Mouse (Mus musculus): ENCODE measurements at regions not wholly inside any gene's neighbourhood (a gene's known extent, or its start where the extent isn't known, plus 50 kb on each side); places are given as distances from the start of the nearest gene placed in this dataset.

DNA sequence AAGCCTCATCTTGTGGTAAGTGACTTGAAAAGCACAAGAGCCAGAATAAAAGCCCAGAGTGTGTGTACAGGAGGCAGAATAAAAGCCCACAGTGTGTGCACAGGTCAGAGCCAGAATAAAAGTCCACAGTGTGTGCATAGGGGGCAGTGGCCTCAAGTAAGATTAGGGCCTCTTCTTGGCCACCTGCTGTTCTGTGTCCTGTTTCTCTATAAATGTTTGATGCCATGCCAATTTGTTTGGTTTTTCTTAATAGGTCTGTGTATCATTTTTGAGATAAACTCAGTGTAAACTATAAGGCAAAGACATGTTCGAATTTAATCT is 148.5 kb upstream of the Cdkn2b start:
- intact Hi-C loops (cut with DNase I): no loop called here
- peak in 1 of 2 experiments; percentile 21 for DNase-seq (ENCODE audit: extremely low spot score in 1 of 2, low spot score in 2 of 2)

- DNase-seq (ENCODE audit: extremely low spot score in 1 of 2, low spot score in 2 of 2): peak in 1 of 2 experiments; percentile 30
- intact Hi-C loops (cut with DNase I): no loop called here
These were observed 147.9 kb upstream of the Cdkn2b start for GRCm38 (mm10) chr4:89458628-89459345.

GRCm38 (mm10) chr4:89457861-89458260 is 147.0 kb upstream of the Cdkn2b start:
- no peak for DNase-seq (ENCODE audit: extremely low spot score in 1 of 2, low spot score in 2 of 2)
- intact Hi-C loops (cut with DNase I): no loop called here

GRCm38 (mm10) chr4:89454926-89455325 is 144.1 kb upstream of the Cdkn2b start:
- DNase-seq (ENCODE audit: extremely low spot score in 1 of 2, low spot score in 2 of 2): no peak
- intact Hi-C loops (cut with DNase I): no loop called here

- intact Hi-C loops (cut with DNase I): no loop called here
- no peak for DNase-seq (ENCODE audit: extremely low spot score in 1 of 2, low spot score in 2 of 2)
These were observed 142.2 kb upstream of the Cdkn2b start for GRCm38 (mm10) chr4:89453051-89453450.

GRCm38 (mm10) chr4:89451741-89452140 is 140.9 kb upstream of the Cdkn2b start:
- intact Hi-C loops (cut with DNase I): no loop called here
- no peak for DNase-seq (ENCODE audit: extremely low spot score in 1 of 2, low spot score in 2 of 2)

DNA sequence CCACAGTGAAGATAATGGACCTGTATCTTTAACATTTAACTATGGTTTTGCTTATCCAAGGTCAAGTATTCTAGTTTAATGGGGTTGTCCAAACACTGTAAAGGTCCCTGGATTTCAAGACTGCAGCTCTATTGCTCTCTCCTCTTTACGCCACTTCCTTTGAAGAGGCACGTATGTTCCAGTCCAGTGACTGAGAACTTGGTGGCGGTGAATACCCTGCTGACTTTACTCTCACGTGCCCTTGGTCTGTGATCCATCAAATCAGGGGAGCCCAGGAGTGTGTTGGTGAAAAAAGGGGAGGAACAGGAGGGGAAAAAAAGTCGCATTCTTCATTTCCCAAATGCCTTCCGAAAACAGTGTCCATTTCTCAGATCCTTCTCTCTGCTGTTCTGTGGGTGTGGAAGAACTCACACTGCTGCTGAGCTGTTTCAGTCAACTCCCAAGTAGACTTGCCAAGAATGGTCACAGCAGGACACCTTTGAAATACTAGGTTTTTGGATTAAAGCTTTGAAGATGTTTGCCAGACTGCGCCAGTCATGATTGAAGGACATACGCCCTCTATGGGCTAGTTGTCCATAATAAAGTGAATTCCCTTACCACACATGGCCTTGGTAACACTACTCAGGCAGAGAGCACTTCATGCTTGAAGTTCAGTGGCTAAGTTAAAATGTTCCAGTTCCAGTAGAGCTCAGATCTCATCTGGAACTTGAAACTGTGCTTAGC is 136.1 kb upstream of the Cdkn2b start:
- peak in 1 of 2 experiments; percentile 70 for DNase-seq (ENCODE audit: extremely low spot score in 1 of 2, low spot score in 2 of 2)
- intact Hi-C loops (cut with DNase I): no loop called here

DNA sequence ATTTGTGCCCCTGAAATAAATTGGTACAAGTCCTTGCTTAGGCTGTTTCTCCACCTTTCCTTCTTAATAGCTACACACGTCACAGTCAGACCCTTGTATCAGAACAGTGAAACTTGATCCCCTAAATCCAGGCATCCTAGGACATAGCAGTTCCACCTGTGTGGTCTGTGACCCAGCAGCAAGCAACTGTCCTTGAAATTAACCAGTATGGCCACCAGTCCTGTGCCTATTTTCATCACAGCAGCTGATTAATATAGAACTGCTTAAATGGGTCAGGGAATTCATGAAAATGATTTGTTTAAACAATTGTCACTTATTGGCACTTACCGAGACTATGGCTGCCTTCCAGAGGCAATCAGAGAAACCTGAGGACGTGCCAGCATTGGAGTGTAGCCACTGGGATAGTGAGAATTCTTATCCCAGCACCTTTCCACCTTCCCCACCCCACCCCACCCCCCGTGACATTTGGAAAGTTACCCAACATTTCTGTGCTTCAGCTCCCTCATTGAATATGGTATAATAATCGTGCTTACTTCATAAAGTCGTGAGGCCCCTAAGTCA is 135.4 kb upstream of the Cdkn2b start:
- intact Hi-C loops (cut with DNase I): no loop called here
- peak in 1 of 2 experiments; percentile 30 for DNase-seq (ENCODE audit: extremely low spot score in 1 of 2, low spot score in 2 of 2)

- intact Hi-C loops (cut with DNase I): no loop called here
- DNase-seq (ENCODE audit: extremely low spot score in 1 of 2, low spot score in 2 of 2): peak in 1 of 2 experiments; percentile 62
These were observed 134.6 kb upstream of the Cdkn2b start for GRCm38 (mm10) chr4:89445214-89446155.

DNA sequence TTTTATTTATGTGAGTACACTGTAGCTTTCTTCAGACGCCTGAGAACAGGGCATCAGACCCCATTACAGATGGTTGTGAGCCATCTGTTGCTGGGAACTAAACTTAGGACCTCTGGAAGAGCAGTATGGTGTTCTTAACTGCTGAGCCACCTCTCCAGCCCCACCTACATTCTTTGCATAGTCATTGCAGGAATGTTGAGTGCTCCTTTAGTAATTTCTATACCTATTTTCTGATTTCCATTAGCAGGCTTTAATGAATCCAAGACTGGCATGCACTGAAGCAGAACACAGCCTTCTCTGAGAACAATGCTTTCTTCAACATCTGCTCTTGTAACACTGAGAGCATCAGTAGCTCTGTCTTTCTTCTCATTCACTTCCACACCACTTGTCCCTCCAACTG is 131.7 kb upstream of the Cdkn2b start:
- intact Hi-C loops (cut with DNase I): no loop called here
- no peak for DNase-seq (ENCODE audit: extremely low spot score in 1 of 2, low spot score in 2 of 2)

- intact Hi-C loops (cut with DNase I): no loop called here
- no peak for DNase-seq (ENCODE audit: extremely low spot score in 1 of 2, low spot score in 2 of 2)
These were observed 130.0 kb upstream of the Cdkn2b start for GRCm38 (mm10) chr4:89440821-89441220.

DNA sequence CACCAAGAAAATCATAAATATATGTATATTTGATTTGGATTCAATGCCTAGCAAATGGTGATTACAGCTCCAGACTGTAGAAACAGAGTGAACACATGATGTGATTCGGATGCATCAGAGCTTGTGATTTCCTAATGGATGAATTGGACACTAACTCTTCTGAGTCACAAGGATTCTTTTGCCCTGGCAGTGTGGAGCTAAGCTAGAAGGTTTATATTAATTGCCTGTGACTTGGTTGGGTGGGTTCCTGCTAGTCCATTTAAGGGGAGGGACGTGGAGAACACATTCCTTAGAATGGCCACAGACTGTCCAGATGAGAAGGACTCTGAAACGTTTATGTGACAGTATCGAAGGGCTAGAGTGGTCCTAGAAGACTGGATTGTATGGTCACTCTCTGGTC is 129.5 kb upstream of the Cdkn2b start:
- intact Hi-C loops (cut with DNase I): no loop called here
- no peak for DNase-seq (ENCODE audit: extremely low spot score in 1 of 2, low spot score in 2 of 2)

DNA sequence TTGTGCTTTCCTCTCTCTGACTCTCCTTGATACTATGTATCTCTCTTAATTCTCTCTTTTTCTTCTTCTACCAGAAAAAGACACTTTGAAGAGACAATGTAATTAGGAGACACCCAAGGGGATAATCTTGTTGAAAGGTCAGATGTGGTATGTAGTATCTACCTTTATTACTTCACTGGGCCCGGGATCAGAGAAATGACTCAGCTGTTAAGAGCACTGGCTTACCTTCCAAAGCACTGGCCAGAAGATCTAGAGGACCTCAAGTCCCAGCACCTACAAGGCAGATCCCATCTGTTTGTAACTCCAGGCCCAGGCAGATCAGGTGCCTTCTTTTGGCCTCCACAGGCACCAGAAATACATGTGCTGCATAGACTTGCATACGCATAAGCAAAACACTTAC is 127.8 kb upstream of the Cdkn2b start:
- DNase-seq (ENCODE audit: extremely low spot score in 1 of 2, low spot score in 2 of 2): no peak

GRCm38 (mm10) chr4:89436764-89437163 is 125.9 kb upstream of the Cdkn2b start:
- intact Hi-C loops (cut with DNase I): no loop called here
- no peak for DNase-seq (ENCODE audit: extremely low spot score in 1 of 2, low spot score in 2 of 2)

More for the DNA sequence above, 127.8 kb upstream of the Cdkn2b start:
- intact Hi-C loops (cut with DNase I): no loop called here

DNA sequence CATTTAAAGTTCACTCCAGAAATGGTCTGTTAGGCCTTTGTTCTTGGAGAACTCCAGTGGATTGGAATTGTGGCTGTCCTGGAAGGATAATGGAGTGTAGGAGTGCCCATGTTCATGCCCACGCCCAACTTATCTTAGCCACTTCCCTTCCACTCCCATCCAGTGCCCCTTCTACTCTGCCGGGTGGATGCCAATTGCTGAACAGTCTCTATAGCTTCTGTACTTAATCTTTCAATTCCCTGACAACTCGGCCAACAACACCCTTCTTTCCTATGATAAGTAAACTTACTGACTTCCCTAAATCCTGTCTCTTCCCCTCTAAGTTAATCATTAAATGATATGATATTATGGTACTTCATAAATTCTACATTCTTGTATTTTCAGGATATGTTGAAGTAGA is 123.3 kb upstream of the Cdkn2b start:
- intact Hi-C loops (cut with DNase I): no loop called here
- DNase-seq (ENCODE audit: extremely low spot score in 1 of 2, low spot score in 2 of 2): no peak

DNA sequence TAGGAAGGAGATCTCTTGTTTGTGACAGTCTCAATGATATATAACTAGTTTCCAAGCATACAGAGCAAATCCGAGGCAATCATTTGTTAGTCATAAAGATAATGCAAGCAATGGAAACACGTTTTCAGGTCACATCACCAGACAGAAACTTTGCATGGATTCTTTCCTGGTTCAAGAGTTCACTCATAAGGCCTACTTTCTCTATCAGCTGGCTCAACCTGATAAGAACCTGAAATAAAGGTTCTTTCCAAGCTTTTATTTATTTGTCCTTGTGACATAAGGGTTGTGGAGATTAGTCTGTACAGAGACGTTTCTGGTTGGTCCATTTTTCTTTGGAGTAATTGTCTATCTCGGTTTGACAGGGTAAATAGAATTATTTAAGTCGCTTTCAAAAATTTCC is 122.7 kb upstream of the Cdkn2b start:
- intact Hi-C loops (cut with DNase I): no loop called here
- no peak for DNase-seq (ENCODE audit: extremely low spot score in 1 of 2, low spot score in 2 of 2)

DNA sequence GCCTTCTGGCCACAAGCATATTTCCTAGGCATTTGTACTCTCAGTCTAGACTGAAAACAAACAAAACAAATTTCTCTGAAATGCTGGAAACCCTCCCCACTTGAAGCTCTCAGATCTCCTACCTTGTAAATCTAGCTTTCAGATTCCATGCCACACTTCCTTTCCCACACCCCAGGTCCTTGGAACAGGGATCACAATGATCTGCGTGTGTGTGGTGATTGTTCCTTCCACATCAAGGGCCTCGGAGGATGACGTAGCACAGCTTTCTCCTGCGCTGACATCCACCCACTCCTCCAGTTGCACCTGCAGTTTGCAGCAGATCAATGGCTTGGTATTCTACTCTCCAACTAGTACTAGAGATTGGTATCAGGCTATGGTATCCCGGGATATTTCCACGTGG is 120.7 kb upstream of the Cdkn2b start:
- DNase-seq (ENCODE audit: extremely low spot score in 1 of 2, low spot score in 2 of 2): peak in 1 of 2 experiments; percentile 57
- intact Hi-C loops (cut with DNase I): no loop called here

DNA sequence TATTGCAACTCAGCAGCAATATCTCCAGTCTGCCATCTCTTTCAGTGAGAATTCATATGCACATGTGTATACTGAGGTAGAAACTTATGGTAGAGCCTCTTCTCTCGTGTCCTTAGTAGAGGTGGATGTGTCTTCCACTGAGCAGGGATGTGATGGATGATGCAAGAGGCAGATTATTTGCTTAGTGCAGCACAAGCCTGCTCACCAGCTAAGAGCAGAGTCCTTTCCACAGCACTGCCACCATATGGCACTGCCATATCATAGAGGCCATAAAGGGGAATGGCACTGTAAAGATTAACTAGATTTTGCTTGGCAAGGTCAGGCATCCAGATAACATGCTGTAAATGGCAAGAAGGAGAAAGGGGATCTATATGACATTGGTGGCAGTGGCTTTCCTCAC is 117.6 kb upstream of the Cdkn2b start:
- DNase-seq (ENCODE audit: extremely low spot score in 1 of 2, low spot score in 2 of 2): no peak
- intact Hi-C loops (cut with DNase I): no loop called here
